Mouse (Mus musculus) heart, adult 9 months (tissue): ENCODE results near the gene Srpx2.

Experiments
- DNase-seq, 2 experiments: peaks; one replicate each; pipeline ENCODE4 v3.0.0; 2022; ENCODE audit warnings: low spot score in 2 of 2

The Srpx2 gene

DNA sequence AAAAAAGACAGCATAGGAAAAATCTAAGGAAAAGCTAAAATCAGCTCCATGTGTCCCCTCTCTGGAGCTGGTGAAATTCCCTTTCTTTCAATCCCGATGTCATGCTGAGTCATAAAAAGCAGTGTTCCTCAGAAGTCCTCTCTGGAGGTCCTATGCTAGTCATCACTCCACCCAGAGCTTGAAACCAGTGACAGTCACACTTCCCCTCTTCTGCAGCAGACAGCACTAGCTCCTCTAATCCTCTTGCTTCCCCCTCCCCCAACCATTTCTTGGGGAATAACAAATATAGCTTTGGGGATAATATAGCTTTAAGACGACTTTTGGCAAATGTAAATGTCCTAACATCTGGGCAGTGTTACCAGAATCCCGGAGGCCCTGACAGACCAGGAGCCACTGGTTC lies at the start of gene Srpx2:
Srpx2 (plus strand) TSS at position 166 of the 400 bp plus-strand sequence.
- DNase-seq, result peak; percentile 21 to 27

DNA sequence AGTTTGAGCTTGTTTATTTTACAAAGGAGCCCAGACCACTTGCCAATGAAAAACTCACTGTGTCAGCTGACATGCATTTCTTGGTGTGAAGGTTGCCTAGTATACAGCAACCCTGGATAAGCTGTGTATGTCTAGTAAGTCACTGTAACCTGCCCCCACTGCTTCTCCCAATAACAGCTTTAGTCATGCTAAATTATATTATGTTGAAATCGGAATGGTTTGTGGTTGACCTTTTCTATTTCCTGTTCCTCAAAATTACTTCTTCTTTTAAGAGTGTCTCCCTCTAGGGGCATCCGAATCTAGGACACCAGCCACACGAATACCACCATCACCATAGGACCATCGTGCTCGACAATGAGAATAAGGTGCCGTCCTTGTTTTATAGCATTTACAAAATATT lies 38.5 kb upstream of the Srpx2 start:
- DNase-seq, result no peak

DNA sequence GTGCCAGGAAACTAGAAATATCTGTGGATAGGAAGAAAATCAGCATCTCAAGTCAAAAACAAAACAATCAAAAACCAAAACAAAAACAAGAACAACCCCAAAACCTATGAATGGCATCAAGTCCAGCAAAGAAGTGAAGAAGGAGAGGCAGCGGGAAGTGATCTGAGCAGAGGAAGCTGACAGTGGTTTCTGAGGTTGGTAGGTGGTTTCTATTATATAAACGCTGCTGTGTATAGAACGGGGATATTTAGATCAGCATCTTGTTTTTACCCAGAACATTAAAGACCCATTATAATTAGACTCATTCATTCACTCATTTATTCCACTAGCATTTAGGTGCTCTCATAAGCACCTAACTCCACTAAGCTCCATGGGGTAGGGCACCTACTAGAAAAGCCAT lies 20.9 kb upstream of the Srpx2 start:
- DNase-seq, result no peak

DNA sequence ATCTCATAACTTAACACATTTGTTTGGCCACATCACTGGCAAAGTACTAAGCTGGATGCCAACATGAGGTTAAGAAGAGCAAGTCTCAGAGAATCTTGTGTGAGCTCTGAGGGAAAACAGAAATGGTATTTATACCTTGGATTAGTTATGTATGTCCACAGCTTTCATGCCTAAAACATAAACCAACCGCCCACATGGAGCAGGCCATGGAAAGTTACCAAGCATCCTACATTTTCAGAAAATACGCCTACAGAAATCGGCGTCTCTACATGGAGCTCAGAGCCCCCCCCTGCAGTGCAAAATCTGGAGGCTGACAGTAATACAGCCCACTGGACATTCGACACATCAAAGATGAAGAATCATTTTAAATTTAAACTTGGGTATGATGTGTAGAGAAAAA lies 20.1 kb upstream of the Srpx2 start:
- DNase-seq, result no peak

DNA sequence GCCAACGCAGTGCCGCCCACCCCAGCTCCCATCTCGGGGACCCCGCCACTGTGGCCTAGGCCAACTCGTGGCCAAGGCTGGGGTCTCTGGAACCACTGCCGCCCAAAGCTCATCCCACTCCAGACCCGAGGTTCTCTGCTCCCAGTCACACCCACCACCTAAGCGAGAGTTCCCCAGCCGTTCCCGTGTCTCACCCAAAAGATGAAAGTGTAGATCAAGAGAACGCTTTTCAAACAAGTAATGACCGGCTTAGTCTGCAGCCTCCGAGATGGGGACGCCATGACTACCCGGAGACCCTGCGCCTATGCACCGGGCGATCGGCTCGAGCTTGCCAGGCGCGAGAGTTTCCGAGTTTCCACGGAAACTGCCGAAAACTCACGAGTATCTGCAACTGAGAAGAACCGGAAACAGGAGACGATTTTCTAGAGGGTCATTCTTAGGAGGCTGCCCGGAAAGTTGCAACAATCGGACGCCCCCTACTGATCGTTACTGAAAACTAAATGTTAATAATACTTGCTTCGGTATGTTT lies 10.1 kb upstream of the Srpx2 start, which contains the start of gene Tspan6:
Tspan6 (minus strand) TSS at position 416 of the 529 bp plus-strand sequence.
- DNase-seq, result peak; percentile 75 to 82

DNA sequence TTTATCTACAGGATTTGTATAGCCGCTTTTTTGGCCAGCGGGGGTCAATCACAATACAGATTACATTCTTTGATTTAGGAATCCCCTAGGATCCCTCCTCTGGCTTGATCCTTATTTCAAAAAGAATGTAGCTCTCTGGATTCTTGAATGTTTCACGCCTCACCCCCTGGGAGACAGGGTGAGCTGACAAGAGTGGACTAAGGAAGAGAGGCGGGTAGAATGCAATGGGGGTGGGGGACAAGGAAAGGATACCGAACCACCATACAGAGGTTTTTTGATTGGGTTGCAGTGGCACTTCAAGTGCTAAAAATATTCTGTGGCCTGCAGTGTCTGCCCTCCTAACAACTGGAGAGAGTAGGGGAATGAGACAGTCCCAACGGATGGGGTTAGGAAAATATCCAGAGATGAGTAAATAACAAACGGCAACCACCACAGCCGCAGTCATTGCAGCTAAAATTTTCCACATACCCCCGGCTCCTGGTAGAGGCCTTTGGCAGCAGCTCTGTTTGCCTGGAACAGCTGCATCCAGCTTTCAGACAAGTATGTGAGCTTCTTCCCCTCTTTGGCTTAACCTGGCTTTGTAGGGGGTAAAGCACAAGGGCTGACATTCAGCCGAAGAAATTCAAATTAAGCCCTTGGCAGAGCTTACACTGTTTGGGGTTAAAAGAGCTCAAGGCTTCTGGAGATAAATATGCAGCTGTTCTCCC lies 3.3 kb downstream of the Srpx2 start:
- peak; percentile 56 to 64 for DNase-seq

DNA sequence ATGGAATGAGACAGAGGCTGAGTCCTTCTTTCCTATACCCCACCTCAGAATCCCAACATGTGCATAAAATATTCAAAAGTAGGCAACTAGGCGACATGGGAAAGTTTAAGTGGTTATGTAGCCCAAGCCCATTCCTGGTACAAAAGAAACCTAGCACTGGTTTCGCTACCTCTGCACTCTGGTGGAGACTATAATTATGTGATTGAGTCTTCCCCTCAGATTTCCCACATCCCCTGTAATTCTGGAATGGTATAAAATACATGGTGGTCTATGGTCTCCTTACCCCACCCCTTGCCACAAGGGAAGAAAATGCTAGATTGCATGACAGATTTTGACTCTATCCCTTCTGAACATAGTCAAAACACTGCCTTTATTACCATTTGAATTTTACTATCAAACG lies 4.8 kb downstream of the Srpx2 start:
- DNase-seq, result no peak

DNA sequence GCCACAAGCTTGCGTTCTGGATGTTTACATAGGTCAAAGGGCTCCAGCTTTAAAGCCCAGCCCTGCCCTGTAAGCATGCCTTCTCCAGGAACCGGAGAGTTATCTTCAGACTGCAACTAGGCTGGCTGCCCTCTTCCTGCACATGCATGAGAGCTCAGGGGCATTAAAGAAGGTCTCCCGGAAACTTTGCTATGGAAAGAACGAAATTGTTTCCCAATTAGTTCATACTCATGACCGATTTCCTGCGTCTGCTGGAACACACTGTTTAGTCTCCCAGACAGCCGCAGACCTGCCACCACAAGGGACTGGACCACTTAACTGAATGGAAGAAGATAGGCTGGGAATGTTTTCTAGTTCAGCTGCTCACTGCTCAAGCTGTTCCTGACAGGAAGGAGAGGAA lies 6.0 kb downstream of the Srpx2 start:
- DNase-seq, result peak; percentile 43 to 63

DNA sequence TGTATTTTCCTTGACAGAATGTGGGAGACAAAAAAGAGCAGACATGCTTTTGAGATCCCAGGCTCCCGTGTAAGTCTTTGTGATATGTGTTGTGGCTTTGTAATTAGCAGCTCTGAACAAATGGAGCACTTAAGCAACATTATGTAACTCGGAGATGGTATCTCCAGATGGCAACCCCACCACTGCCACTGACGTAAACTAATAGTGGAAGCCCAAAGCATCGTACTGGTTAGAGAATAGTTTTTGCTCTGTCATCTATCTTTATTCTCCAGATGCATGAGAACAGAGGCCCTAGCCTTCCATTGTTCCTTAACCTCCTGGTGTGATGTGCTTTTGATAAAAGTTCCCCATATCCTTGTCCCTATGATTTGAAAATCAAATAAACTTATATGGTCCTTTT lies 13.0 kb downstream of the Srpx2 start:
- DNase-seq, result no peak

DNA sequence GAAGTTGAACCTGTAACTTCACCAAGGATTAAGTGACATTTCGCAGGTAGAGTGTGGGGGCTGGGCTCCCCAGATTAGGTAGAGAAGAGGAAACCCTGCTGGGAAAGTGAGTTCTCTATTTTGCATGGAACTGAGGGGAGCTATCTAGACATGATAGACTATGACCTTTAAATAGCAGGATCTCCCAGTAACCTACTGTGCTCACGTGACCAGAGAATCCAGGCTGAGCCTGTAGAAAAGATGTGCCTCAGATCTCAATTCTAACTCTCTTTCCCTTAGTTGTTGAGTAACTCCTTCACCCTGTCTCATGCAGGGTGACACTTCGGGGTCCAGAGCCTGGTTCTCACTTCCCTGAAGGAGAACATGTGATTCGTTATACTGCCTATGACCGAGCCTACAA lies 18.5 kb downstream of the Srpx2 start:
- DNase-seq, result no peak

DNA sequence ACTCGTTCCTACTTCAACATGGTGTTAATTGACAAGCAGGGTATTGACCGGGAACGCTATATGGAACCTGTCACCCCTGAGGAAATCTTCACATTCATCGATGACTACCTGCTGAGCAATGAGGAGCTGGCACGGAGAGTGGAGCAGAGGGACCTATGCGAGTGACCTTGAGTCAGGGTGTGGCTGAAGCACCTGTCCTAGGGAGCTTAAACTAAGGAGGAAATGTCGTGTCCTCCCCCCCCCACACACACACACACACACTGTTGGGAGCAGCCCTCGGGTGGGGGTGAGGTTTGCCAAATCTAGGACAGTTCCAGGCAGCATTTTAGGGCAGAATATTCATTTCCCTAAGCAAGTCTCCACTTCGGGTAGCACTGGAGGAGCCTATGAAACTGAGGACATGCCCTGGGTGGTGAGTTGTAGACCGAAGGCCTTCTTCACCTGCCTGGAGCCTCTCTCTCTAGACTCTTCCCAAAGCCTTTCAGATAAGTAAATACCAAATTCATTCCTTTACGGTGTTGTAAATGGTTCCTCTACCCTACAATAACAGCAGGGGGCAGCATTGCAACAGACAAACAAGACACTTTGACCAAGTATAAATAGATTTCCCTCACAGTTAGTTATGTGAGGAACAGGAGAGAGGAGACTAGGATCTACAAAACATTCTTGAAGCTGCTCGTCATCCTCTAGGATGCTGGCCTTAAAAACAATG lies 23.2 kb downstream of the Srpx2 start:
- peak in 1 of 2 experiments; percentile 22 for DNase-seq

DNA sequence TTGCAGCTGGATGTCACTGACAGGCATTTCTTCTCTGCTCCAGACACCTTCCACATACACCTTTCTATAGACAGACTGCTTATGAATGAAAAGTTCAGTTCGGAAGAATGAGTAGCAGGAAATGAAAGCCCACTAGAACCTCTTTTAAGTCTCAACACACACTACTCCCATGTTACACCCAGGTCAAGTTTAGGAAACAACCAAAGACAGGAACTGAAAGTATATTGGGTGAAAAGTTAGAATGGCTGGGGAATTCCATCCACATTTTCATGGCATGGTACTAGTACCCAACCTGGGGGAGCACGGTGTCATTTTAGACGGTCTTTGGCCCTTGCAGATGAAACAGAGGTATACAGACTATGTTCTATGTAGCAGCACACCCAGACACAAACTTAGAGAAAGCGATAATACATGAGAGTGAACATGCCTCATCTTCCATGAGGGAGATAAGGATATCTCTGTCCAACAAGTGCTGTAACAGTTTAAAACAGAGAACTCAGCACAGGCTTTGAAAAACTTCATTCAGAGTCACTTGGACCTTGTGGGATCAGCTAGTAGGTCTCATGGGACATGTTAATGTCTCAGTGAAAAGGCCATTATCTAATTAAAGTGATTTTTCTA lies 28.5 kb downstream of the Srpx2 start:
- no peak for DNase-seq

DNA sequence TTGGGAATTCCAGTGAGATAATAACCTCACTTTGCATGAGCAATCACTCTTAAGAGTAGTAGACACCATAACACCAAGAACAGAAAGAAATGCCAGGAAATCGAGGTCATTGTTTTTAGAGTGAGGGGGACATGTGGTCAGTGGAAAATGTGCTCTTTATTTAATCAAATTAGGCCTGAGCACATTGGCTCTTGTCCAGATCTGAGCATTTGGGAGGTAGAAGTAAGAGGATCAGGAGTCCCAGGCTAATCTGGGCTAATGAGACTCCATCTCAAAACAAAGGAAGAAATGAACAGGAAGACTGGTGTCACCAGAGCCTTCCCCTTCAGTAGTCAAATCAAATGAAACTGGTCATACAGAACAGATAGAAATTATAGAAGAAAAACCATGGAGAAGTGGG lies 31.3 kb downstream of the Srpx2 start:
- no peak for DNase-seq

DNA sequence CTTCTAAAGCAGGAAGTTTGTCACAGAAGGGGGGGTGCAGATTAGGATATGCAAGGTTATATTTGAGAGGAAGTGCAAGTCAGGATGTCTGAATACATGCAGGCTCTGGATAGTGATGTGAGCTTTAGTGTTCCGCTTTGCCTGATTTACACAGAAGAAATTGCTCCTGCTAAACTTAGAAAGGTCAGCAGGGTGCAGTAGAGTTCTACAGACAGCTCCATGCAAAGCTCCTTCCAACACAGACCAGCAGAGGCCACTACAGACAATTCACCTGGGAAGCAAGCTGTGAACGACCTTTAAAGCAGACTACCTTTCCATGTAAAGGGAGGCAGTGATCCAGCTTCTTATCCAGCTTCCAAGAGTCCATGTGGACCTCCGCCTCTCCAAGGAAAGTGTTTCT lies 39.2 kb downstream of the Srpx2 start:
- DNase-seq, result peak; percentile 16 to 44

DNA sequence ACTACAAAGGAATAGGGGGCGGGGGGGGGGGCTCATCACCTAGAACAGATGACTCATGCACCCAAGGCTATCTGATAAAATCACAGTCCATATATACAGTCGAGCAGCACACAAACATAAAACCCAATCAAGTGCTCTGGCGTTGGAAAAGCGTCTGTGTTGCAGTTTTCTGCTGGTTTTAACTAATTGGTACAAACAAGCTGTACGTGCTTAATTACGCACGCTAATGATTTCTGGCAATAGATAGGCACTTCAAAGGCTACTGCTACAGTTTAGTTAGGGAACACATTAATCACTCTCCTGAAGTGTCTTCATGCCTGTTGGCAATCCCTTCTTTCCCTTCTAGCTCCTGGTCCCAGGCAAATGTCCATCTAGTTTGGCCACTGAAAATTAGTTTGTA lies 46.4 kb downstream of the Srpx2 start:
- no peak for DNase-seq

DNA sequence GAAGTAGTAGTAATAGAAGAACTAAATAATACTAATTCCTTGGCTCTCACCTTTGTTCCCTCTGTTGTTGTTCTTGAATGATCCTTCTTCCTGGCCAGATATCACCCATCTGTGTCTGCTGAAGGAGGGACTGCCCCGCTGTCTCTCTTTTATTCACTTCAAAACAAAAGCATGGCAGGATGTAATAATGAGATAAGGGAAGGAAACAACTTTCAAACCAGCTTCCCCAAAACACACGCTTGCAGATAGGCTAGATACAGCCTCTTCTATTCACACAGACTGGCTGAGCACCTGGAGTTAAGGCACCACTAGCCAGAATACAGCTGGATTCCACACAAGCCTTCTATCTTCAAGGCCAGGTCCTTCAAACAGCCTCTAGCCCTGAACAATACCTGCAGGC lies 52.4 kb downstream of the Srpx2 start:
- no peak for DNase-seq

DNA sequence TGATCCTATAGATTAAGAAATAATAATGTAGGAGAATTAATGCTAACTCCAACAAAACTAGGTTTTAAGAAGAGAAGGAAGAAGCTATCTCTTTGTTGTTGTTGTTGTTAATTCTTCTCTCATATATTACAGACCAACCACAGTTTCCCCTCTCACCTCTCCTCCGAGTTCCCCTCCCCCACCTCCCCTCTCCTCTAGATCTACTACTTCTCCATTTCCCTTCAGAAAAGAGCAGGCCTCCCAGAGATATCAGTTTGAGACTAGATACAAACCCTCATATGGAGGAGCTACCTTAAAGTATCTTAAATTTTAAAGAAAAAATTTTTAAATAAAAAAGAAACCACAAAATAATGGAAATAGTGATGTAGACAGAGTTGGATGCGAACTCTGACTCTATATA lies 56.4 kb downstream of the Srpx2 start:
- DNase-seq, result no peak

DNA sequence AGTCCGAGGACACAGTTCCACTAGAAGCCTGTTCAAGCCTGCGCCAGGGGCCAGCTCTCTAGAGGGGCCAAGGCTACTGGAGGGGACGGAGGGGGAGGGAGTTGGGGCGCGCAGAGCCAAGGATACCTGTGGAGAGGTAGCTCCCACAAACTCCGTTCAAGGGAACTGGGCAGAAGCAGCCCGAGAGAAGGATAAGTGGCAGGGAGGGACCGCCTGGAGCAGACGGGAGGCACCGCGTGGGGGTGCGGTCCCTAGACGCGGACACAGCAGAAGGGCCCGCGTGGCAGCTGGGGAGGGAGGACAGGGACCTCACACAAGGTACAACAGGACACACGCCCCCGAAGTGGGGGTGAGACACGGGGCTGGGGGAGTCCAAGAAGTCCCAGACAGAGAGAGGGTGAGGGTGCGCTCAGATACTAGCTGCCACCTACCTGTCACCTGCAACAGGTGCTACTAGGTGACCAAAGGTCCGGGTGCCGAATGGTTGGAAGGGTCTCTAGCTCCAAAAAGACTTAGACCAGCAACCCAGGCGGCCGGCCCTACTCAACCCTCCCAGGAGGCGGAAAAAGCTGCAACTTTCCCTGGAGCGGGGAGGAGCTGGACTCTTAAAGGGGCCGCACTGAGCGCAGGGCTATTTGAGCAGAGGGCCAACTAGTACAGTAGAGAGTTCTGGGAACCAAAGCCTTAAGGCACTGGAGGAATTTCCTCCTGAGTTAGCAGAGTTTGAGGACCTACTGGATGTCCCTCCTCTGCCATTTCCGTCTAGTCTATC lies 73.2 kb downstream of the Srpx2 start, which contains the start of gene Sytl4:
Sytl4 (minus strand) TSS at position 582 of the 772 bp plus-strand sequence.
- DNase-seq, result peak; percentile 19 to 21
